Mouse (Mus musculus): ENCODE data around the gene Nudt14.

Nudt14 gene

DNA sequence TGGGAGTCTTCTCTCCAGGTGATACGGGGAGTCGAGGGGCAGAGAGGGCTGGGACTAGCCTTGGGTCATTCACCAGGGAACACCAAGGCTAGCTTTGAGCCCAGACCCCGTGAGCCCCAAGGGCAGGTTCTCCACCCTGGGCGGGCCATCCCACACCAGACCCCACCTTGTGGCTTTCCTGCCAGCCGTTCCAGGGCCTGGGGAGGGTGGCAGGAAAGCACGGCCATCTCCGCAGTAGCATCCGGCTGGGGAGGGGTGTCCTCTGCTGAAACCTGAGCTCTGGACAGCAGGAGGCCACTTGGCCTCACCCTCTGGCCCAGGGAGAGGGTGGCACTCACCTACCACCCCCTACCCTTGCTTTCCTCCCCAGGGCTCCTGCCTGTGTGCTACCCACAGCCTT lies 24.0 kb downstream of the Nudt14 start:
- in situ Hi-C loops (cut with MboI; ENCODE audit: unreplicated experiment in 2 of 2), result no loop called here

GRCm38 (mm10) chr12:112917486-112917885 lies 24.4 kb downstream of the Nudt14 start:
- in situ Hi-C loops (cut with MboI; ENCODE audit: unreplicated experiment in 2 of 2), result no loop called here

DNA sequence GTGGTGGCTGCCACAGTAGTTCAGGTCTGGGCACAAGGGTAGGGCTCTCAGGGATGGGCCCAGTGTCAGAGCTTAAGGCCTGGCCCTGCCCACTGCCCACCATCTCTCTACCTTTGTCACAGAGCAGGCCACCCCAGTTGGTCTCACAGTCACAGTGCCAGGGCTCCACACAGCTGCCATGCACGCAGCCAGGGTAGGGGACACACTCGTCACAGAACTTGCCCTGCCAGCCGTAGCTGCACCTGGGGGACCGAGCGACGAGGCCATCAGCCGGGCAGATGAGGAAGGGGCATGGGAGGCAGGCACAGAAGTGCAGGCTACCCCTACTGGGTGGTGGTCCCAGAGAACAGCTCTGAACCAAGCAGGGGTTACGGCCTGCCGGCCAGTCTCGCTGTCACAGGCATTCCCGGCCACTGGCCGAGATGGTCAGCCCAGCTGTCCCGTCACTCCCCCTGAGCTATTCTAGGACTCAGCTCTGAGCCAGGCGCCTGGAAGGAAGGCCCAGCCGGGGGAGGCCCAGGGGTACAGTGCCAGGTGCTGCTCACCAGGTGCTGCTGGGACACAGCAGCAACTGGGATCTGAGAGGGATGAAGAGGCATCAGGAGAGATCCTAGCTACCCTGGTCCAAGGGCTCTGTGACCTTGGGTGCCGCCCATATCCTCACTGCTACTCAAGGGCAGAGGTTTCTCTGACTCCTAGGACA lies 25.1 kb downstream of the Nudt14 start:
- in situ Hi-C loops (cut with MboI; ENCODE audit: unreplicated experiment in 2 of 2), result no loop called here

GRCm38 (mm10) chr12:112915587-112915986 lies 26.3 kb downstream of the Nudt14 start:
- in situ Hi-C loops (cut with MboI; ENCODE audit: unreplicated experiment in 2 of 2), result no loop called here

DNA sequence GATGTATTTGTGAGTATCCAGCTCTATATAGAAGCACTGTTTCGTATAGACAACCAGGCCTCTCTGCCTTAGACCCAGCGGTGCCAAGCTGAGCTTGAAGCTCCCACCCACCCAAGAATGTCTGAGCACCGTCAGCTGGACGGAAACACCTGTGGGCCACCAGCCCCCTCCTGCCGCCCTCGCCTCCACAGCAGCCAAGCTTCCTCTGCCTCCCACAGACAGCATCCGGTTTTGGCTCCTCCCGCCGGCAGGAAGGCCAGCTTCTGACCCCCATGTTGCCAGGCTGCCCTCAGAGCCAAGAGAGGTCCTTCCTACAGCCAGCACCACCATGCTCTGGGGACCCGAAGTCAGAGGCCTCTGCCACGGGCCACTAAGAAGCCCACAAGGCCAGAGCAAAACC lies 27.4 kb downstream of the Nudt14 start:
- in situ Hi-C loops (cut with MboI; ENCODE audit: unreplicated experiment in 2 of 2), result no loop called here

- in situ Hi-C loops (cut with MboI; ENCODE audit: unreplicated experiment in 2 of 2), result no loop called here
Observed at GRCm38 (mm10) chr12:112912951-112913745, 28.8 kb downstream of the Nudt14 start.

DNA sequence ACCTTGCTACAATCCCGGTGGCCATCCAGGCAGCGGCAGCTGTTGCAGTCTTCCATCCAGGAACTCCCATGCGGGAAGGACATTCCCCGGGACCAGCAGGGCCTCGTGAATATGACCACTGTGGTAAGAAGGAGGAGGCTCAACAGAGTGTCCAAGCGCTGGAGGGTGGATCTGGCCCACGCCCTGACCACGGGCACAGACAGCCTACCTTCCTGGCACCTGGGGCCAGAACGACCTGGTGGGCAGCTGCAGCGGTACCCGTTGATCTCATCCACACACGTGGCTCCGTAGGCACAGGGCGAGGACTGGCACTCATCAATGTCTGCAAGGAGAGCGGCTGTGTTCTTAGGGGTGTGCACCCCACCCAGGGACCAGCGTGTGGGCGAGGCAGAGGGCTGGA lies 30.2 kb downstream of the Nudt14 start:
- in situ Hi-C loops (cut with MboI; ENCODE audit: unreplicated experiment in 2 of 2), result no loop called here

DNA sequence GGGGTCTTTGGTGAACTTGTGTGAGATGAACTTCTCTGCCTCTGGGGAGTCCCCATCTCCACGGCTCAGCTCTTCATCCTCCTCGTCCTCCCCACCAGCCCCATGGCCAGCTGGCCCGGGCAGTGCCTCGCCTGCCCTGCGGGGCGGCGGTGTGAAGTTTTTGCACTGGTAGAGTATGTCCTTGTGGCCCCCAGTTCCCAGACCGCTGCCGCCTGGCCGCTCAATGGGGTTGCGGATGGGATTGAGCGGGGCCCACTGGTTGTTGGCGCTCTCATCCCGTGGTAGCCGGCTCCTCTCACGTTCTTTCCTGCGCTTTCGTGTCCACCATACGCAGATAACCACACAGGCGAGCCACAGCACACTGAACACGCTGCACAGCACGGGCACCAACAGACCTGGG lies 32.9 kb downstream of the Nudt14 start:
- in situ Hi-C loops (cut with MboI; ENCODE audit: unreplicated experiment in 2 of 2), result no loop called here

GRCm38 (mm10) chr12:112905001-112905400 lies 36.9 kb downstream of the Nudt14 start:
- in situ Hi-C loops (cut with MboI; ENCODE audit: unreplicated experiment in 2 of 2), result no loop called here

DNA sequence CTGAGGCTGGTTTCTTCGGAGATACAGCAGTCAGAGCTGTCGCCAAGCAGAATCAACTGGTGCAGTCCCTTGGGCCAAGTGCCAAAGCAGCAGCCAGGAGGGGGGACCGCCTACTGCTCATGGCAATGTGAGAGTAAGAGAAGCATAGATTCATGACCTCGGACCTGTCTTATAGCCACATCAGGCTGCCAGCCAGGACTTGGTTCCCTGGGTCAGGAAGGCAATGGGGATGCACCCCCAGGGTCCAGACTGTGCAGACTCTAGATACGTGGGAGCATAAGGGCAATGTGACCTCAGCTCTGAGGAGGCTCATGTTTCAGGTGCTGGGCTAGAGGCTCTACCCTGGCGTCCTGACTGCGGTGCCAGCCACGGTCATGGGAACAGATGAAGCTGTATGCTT lies 38.0 kb downstream of the Nudt14 start:
- in situ Hi-C loops (cut with MboI; ENCODE audit: unreplicated experiment in 2 of 2), result no loop called here

DNA sequence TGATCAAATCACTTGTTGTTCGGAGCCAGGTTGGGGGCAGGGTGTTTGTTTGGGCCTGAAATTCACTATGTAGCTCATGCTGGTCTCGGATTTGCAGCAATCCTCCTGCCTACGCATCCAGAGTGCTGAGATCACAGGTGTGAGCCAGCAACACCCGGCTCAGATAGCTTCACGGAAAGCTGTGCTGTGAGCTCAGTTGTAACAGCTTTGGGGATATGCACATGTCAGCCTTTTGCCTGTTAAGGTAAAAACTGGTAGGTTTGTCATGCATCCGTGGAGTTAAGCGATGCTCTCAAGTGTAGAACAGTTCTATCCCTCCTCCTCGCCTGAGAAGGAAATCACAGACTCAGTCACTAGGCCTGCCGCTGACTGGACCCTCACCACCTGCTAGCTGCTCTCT lies 41.3 kb downstream of the Nudt14 start:
- in situ Hi-C loops (cut with MboI; ENCODE audit: unreplicated experiment in 2 of 2), result no loop called here

DNA sequence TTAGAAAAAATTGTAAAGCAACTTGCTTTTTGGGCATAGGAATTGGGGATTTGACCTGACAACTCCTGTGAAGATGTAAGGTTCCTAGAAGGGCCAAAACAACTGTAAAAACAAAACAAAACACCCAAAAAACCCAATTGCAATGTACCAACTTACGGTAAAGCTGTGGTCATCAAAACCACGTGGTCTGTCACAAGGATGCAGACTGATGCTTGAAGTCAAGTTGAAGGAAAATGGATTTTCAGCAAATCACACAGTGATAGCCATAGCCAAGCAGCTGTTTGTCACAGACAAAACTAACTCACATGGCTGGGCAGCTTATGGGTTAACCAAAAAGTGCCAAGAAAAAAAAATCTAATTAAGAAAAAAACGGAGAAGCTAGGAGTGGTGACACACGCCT lies 43.0 kb downstream of the Nudt14 start:
- in situ Hi-C loops (cut with MboI; ENCODE audit: unreplicated experiment in 2 of 2), result no loop called here

DNA sequence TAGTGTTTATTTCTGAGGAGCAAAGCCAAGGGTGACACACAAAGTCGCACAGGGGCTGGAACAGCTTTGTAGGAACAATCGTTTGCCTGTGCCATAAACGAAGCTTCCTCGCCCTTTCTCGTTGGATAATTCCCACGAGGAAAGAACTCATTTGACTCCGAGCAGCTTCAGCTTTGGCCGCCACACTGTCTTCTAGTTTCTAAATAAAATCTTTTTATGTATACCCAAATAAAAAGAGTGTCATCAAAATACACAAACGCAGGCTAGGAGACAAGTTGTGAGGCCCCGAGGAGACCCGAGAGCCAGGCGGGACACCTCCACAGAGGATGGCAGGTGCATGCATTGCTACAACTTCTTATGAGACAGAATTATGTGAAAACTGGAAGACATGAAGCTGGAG lies 43.6 kb downstream of the Nudt14 start:
- in situ Hi-C loops (cut with MboI; ENCODE audit: unreplicated experiment in 2 of 2), result no loop called here

DNA sequence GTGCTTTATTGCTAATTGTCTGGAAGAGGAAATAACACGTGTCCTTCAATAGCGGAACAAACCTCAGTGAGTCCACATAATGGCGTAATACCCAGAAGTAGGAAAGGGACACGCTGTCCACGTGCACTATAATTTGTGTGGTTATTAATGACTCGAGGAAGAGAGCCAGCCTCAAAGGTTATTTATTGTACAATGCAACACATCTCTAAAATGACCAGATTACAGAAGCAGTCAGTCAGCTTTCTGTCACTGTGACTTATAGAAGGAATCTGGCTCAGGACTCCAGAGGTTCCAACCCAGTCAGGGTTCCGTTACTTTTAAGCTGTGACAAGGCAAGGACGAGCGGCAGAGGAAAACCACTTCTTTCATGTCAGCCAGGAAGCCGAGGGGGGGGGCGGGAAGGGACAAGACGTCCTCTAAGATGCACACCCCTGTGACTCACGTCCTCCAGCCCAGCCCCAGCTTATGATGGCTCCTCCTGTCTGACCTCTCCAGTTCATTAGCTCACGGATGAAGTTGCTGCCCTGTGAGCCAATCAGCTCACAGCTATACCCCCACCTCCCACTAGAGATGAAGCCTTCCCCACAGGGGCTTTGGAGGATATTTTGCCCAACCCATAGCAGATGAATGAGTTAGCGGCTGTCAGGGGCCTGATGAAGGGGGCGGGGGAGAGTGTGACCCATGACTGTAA lies 44.3 kb downstream of the Nudt14 start:
- in situ Hi-C loops (cut with MboI; ENCODE audit: unreplicated experiment in 2 of 2), result no loop called here

DNA sequence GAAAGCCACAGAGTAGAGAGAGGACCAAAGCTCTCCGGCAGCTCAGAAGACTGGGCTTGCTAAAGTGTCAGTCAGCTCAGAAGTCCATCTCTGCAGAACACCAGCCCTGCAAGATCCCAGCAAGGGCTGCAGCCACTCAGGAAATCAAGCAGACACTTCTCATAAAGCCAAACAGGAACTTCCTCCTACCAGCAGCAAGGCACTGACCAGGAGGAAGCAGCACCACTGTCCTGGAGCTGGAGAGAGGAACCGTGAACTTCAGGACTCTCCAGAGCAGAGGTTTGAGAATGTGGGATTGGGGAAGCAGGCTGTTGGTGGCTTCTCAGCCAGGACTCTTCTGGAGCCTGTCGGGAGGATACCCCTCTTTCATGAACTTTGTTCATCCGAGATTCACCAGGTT lies 47.0 kb downstream of the Nudt14 start:
- in situ Hi-C loops (cut with MboI; ENCODE audit: unreplicated experiment in 2 of 2), result no loop called here

GRCm38 (mm10) chr12:112894303-112894884 lies 47.5 kb downstream of the Nudt14 start:
- in situ Hi-C loops (cut with MboI; ENCODE audit: unreplicated experiment in 2 of 2), result no loop called here

- in situ Hi-C loops (cut with MboI; ENCODE audit: unreplicated experiment in 2 of 2), result no loop called here
Observed at GRCm38 (mm10) chr12:112885465-112885864, 56.5 kb downstream of the Nudt14 start.

All from v-Abl transformed pro-B cells (cell line).